Mouse (Mus musculus) activated CD4-positive, CD25-positive, alpha-beta regulatory T cell, adult 4 months (primary cell): ENCODE data around the gene Auts2. TPM values are rescaled to one million over a fixed set of nuclear protein-coding genes. Genes with fewer than 3 reads are reported as not detected.

Source experiments
- ATAC-seq: one replicate; pipeline ENCODE4 v1.8.0; 2017
- polyA plus RNA-seq, 2 experiments: library from polyadenylated mRNA; unstranded; fragments of 100-300 nt; shearing (Covaris generic); gene quantifications; one replicate each; pipeline ENCODE4 v1.2.1; 2017

The Auts2 gene
- polyA plus RNA-seq, 2 experiments from 2014 or later, result 0.26 TPM; not detected in 1

DNA sequence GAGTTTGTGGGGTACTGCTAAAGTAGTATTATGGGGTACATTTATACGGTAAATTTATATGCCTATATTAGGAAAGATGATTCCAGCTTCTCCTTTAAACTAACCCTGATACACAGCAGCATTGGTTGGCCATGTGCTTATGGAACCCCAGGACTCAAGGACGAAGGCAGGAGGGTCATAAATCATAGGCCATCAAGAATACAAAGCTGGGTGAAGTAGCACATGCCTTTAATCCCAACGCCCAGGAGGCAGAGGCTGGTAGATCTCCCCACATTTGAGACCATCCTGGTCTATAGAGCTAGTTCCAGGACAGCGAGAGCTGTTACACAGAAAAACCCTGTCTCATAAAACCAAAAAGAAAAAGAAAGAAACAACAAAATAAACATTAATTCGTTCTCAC lies 307.7 kb downstream of the Auts2 start:
- ATAC-seq, result no peak

DNA sequence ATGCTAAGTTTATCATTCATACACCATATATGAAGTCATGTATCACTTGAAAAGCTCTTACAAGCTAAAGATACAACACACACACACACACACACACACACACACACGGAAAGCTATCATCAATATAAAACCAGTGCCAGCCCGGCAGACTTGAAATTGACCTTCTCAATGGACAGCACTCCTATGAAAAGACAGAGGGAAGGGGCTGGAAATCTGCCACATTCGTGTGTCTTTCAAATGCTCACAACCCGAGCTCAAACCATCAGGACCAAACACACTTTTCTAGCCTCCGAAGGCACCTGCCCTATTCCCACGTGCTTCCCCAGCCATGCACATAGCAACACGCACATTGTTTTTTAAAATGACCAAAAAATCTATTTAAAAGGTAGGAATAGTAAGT lies 308.7 kb downstream of the Auts2 start:
- no peak for ATAC-seq

GRCm38 (mm10) chr5:132231280-132232047 lies 311.7 kb downstream of the Auts2 start:
- no peak for ATAC-seq

DNA sequence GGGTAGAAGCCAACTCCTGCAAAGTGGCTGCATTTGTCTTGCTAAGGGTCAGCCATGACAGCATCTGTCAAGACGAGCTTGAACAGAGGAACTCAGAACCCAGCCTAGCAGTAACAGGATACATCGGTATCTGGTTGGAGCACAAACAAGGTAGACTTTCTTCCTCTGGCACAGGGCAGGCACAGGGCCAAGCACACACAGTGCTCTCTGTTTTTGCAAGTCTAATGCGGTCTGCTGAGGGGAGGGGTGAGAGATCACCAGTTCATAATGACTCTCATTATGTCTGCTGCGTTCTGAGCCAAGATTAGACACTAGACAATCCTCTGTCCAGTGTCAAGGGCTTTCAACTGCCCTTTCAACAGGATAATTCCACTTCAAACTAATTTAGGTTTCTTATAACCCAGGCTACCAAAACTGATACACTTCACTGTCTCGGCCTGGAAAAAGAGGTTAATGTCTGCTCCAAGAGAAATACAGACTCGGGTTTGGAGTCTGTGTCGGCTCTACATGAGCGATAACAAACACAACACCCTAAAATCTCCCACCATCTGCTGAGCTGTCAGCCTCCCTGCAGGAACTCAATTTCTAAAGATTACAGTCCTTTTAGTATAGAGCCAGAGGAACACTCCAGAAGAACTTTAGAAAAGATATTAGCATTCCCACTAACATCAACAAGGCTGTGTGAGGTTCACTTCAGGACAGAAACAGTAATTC lies 313.3 kb downstream of the Auts2 start:
- no peak for ATAC-seq

DNA sequence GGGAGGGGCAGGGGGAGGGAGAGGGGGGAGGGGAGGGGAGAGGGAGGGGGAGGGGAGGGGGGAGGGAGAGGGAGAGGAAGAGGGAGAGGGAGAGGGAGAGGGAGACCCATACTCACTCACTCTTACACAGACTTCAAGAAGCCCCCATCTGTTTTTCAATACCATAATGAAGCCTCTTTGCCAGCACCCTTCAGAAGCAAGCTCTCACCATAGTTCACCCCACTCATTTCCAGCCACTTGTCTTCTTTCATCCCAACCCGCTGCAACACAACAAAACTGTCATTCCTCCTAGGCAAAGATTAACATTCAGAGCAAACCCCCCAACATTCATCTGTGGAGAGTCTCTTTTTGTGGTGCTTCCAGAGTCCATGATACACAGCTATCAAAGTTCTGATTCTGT lies 314.1 kb downstream of the Auts2 start:
- ATAC-seq, result no peak

- ATAC-seq, result no peak
These were observed 322.7 kb downstream of the Auts2 start for GRCm38 (mm10) chr5:132220376-132220930.

GRCm38 (mm10) chr5:132216143-132216542 lies 327.0 kb downstream of the Auts2 start:
- no peak for ATAC-seq

DNA sequence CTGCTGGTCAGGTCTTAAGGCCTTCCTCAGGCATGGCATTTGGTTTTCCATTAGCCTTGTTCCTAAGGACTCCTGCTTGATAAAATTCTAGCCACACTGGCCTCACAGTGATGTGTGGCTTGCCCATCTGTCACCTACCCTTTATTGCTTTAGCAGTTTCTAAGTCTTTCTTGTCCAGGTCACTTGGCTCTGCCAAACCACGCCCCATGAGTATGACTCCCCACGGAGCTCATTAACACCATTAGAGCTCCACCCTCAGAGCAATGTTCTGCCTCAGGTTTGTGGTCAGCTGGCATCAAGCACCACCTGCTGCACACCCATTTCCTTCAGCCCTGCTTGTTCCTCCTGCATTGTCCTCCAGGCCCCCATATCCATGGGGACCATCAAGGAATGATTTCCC lies 330.7 kb downstream of the Auts2 start:
- ATAC-seq, result no peak

- ATAC-seq, result no peak
These were observed 333.4 kb downstream of the Auts2 start for GRCm38 (mm10) chr5:132209694-132210093.

DNA sequence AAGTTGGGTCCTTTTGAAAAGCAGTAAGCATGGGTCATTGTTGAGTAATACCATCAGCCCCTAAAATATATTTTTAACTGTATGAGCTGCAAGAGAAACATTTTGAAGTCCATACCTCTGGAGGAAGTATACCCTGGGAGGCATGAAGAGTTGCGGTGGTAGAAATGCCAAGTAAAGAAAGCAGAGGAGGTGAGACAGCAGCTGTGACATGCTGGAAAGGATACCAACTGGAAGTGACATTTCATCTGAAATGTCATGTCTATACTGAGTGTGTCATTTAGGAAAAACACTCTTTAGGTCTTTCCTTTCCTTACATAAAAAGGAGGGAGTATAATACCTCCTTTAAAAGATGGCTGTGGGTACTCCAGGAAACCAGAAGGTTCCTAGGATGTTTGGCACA lies 336.9 kb downstream of the Auts2 start:
- no peak for ATAC-seq

GRCm38 (mm10) chr5:132203846-132204245 lies 339.3 kb downstream of the Auts2 start:
- ATAC-seq, result no peak

DNA sequence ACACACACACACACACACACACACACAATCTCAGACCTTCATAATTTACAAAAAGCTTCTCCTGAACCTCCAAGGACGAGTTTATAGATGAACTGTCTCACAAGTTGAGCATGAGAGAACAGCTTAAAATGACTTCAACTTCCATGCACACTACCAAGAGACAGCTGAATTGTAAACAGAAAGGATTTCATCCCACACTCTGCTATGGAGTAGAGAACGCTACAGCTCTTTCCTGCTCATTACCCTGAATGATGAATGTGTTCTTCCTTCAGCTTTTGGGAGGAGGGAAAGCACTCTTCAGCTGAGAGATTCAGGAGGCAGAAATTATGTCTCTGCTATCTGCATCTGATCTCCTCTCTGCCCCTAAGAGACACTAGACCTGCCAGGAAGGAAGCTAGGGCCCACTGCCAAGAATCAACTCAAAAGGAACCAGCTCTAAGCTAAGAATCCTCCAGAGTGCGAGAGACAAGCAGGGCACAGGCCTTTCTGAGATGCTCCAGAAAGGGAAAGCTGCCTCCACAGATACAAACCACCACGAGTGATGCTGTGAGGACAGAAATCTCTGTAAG lies 342.0 kb downstream of the Auts2 start:
- ATAC-seq, result no peak

- ATAC-seq, result no peak
These were observed 342.5 kb downstream of the Auts2 start for GRCm38 (mm10) chr5:132200595-132200994.

GRCm38 (mm10) chr5:132195048-132195533 lies 348.1 kb downstream of the Auts2 start:
- ATAC-seq, result no peak

- no peak for ATAC-seq
These were observed 353.0 kb downstream of the Auts2 start for GRCm38 (mm10) chr5:132190190-132190589.

DNA sequence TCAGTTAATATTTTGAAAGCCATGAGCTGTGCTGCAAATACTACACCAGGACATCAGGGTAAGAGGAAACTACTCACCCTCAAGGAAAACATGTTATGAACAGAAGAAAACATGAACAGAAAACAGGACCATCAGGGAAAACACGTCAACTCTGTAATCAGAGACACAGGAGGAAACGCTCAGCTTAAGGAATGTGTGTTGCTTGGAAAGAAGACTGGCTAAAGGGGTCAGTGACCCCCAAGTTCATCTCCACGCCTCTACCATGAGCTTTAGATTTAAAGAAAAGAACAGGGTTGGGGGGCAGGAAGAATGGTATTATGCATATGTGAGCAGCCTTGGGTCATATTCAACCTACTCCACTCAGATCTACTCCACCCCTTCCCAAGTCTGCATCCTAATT lies 356.5 kb downstream of the Auts2 start:
- ATAC-seq, result no peak

- no peak for ATAC-seq
These were observed 356.9 kb downstream of the Auts2 start for GRCm38 (mm10) chr5:132186221-132186620.

DNA sequence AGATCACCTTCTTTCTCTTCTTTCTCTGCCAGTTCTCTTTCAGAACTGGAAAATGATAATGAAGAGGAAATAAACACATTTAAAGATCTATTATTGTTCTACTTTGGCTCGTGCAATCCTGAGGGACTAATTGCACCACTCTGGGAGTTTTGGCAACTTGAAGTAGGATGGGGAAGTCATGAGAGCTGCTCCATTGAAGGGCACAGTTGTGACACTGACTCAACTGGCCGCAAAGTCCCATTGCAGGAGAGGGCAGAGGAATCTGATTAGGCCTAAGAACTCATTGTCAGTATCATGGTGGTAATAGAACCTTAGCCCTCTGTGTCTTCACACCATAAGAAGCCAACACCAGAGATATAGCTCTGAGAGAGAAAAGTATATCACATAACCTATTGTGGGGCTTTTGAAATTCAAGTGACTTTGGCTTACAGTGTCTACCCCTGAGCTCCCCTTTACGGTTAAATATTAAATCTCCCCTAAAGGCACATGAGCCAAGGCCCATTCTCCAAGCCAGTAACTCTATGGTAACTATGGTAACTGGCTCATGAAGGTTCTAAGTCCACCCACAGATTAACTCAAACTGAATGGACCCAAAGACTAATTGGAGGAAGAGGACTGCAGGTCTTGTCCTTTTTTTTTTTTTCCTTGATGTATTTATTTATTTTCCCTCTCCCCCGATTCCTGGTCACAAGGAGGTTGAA lies 358.6 kb downstream of the Auts2 start:
- no peak for ATAC-seq

- ATAC-seq, result no peak
These were observed 361.1 kb downstream of the Auts2 start for GRCm38 (mm10) chr5:132182077-132182476.

DNA sequence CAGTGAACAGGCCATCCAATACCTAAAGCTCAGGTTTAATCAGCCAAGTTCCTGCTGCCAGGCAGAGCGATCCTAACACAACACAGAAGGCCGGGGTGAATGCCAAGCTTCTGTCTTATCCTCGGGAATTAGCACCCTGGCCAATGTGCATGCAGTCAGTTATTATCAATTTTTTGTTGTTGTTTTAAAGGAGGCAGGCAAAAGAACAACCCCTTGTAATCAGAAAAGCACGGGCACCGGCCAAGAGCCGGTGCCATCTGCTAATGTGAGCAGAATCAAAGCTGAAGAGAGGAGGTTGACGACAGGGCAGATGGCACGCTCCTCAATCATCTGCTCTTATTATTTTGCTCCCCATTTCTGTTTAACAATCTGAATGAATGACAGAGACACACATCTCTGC lies 373.1 kb downstream of the Auts2 start:
- no peak for ATAC-seq

- no peak for ATAC-seq
These were observed 374.3 kb downstream of the Auts2 start for GRCm38 (mm10) chr5:132168805-132169204.

DNA sequence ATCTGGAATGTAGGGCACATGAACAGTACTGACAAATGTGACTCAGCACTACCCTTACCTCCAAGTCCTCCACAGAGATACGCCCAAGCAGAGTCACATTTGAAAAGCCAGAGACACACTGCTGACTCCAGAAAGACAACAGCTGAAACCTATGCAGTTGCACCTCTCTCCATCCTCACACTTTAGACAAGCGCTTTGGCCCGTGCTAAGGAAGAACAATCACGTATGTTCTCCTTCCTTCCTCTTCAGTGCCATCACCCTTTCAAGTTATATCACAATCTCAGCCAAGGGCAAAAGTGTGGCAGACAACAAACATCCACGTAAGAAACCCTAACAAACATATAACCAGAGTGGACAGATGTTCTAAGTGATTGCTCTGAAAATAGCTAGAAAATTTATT lies 374.9 kb downstream of the Auts2 start:
- no peak for ATAC-seq

DNA sequence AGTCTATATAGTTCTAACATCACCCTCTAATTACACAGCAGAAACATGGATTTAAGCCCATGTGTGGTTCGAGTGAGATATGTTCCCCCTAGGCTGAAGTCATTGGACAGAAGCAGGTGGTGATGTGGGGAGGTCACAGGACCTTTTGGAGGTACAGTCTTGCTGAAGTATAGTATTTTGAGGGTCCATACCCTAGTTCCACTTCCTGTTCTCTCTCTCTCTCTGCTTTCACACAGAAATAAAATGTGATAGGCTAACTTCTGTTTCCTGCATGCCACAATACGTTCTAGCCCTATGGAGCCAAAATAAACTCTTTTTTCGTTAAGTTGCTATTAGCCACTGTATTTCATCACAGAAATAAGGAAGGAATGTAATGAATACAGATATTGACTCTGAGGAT lies 376.6 kb downstream of the Auts2 start:
- no peak for ATAC-seq
